Mouse (Mus musculus): Measurements from ENCODE around the gene Gal3st2b. TPM values are rescaled to one million over a fixed set of nuclear protein-coding genes. Genes with fewer than 3 reads are reported as not detected.
A peak's percentile ranks its signal among the peaks of the same experiment; 100 is the strongest.
"Not testable (repeated sequence)": the region's sequence is repeated elsewhere in the genome, so short reads cannot be mapped to it uniquely, and the experiment has no call there.

The Gal3st2b gene
- not detected in 2 replicates for total RNA-seq (2017)

- ATAC-seq (replicated peaks; ENCODE audit: low read depth, poor library complexity, severe bottlenecking), result not testable (repeated sequence)
These were observed at the start of gene Gal3st2b for GRCm38 (mm10) chr1:93918011-93918410. TSS of gene Gal3st2b (plus strand) at chr1:93918311.

GRCm38 (mm10) chr1:93871594-93872105 is 46.5 kb upstream of the Gal3st2b start:
- 0 out of 2 replicates have a peak, but pooled peaks have one; percentile 29 for ATAC-seq (replicated peaks; ENCODE audit: low read depth, poor library complexity, severe bottlenecking)

DNA sequence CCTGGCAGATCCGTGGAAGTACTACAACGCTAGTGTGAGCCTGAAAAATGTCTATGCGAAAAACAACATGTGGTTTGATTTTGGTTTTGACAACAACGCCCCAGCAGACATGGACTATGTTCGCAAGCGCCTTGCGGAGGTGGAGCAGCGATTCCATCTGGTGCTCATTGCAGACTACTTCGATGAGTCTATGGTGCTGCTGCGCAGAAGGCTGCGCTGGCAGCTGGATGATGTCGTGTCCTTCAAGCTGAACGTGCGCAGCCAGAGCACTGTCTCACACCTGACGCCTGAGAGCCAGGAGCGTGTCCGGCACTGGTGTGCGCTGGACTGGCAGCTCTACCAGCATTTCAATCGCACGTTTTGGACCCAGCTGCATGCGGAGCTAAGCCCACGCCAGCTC is 43.7 kb upstream of the Gal3st2b start:
- ATAC-seq (replicated peaks; ENCODE audit: low read depth, poor library complexity, severe bottlenecking), result not testable (repeated sequence)

- ATAC-seq (replicated peaks; ENCODE audit: low read depth, poor library complexity, severe bottlenecking), result not testable (repeated sequence)
These were observed 36.3 kb upstream of the Gal3st2b start for GRCm38 (mm10) chr1:93881778-93882177.

DNA sequence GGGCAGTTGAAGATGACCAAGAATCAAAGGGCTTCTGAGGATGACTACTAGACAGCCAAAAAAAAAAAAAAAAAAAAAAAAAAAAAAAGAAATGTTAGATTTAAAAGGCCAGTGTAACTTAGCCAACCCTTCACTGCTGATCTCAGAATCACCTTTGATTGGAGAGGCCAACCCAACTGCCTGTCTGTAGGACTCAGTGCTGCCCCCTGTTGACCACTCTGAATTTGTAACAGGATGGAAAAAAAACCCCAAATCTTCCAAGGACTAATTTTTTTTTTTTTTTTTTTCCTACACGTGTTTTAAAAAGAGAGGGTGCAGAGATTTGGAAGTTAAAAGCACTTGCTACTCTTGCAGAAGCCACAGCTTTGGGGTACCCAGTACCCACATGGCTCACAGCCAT is 27.2 kb upstream of the Gal3st2b start:
- not testable (repeated sequence) for ATAC-seq (replicated peaks; ENCODE audit: low read depth, poor library complexity, severe bottlenecking)

GRCm38 (mm10) chr1:93897395-93897794 is 20.7 kb upstream of the Gal3st2b start:
- peak; percentile 58; the same call in 1 of the 2 replicates for ATAC-seq (replicated peaks; ENCODE audit: low read depth, poor library complexity, severe bottlenecking)

- not testable (repeated sequence) for ATAC-seq (replicated peaks; ENCODE audit: low read depth, poor library complexity, severe bottlenecking)
These were observed 16.8 kb upstream of the Gal3st2b start for GRCm38 (mm10) chr1:93901291-93901690.

DNA sequence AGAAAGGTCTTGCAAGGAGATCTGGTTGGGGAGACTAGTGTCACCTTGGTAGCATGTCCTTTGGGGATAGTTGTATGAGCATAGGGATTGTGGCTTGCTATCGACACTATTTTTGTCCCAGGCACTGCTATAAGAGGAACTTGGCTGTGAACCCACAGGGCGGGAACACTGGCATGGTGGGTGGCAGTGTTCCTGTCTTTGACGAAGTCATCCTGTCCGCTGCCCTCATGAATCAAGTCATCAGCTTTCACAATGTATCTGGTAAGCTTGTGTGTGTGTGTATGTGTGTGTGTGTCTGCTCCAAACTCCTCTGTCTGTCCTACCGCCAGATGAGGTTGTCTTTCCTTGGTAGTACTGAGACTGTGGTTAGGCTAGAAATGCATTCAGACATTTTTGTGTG is 11.4 kb upstream of the Gal3st2b start:
- peak; percentile 84 for ATAC-seq (replicated peaks; ENCODE audit: low read depth, poor library complexity, severe bottlenecking)

- peak; percentile 62 for ATAC-seq (replicated peaks; ENCODE audit: low read depth, poor library complexity, severe bottlenecking)
These were observed 9.0 kb upstream of the Gal3st2b start for GRCm38 (mm10) chr1:93908977-93909586.

DNA sequence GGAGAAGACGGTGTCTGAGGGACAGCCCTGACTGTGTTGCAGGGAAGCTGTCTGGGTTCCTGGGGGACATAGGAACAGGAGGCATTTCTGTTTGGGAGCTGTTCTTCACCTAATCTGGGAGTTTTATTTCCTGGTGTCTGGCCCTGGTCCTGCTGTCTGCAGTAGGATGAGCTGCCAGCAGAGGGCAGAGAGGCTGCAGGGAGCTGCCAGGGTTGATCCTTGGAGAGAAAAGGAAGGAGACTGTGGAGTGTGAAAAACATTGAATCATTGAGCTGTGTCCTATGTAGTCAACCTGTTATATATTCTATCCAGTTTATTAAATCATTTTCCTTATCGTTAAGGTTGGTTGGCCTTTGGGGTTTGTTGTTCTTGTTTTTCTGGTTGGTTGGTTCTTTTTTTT is 6.2 kb upstream of the Gal3st2b start:
- ATAC-seq (replicated peaks; ENCODE audit: low read depth, poor library complexity, severe bottlenecking), result peak; percentile 85

DNA sequence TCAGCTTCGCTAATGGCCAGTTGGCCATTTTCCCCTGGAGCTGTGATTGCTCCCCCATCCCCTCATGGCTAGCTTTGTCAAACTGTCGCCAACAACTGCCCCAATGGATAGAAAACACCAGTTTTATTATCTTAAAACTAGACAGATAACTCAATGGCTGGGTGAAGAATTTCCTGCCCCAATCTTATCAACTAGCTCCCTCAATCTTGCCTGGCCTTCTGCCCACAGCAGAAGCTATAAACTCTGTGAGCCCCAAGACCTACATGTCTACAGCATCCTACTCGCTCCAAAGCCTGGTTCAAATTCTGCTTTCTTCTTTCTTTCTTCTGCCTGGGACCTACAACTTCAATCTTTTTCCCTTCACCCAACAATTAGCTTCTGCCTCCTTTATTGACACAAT is 951 bp upstream of the Gal3st2b start:
- not testable (repeated sequence) for ATAC-seq (replicated peaks; ENCODE audit: low read depth, poor library complexity, severe bottlenecking)

GRCm38 (mm10) chr1:93918775-93919174 is 664 bp downstream of the Gal3st2b start:
- ATAC-seq (replicated peaks; ENCODE audit: low read depth, poor library complexity, severe bottlenecking), result not testable (repeated sequence)

GRCm38 (mm10) chr1:93919321-93919720 is 1.2 kb downstream of the Gal3st2b start:
- not testable (repeated sequence) for ATAC-seq (replicated peaks; ENCODE audit: low read depth, poor library complexity, severe bottlenecking)

GRCm38 (mm10) chr1:93922609-93923008 is 4.5 kb downstream of the Gal3st2b start:
- ATAC-seq (replicated peaks; ENCODE audit: low read depth, poor library complexity, severe bottlenecking), result peak; percentile 57

DNA sequence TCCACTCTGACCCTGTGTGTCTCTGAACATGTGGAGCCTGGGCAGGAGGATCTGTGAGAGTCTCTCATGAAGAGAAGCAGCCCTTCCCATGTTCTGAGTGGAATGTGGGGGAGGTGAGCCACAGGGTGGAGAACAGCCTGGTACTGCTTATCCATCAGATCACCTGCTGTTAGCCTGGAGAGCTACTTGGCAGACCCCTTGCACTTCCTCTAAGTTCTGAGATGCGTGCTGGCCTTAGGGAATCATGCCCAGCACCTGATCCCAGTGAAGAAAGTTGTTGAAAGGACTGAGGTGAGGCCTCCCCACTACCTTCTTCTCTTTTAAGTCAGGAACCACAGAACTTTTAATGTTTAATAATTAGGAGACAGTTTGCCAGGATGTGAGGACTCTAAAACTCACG is 5.0 kb downstream of the Gal3st2b start:
- not testable (repeated sequence) for ATAC-seq (replicated peaks; ENCODE audit: low read depth, poor library complexity, severe bottlenecking)

- ATAC-seq (replicated peaks; ENCODE audit: low read depth, poor library complexity, severe bottlenecking), result not testable (repeated sequence)
These were observed 17.3 kb downstream of the Gal3st2b start for GRCm38 (mm10) chr1:93935378-93935777.

- ATAC-seq (replicated peaks; ENCODE audit: low read depth, poor library complexity, severe bottlenecking), result peak; percentile 40
These were observed 19.7 kb downstream of the Gal3st2b start for GRCm38 (mm10) chr1:93937807-93938206.

DNA sequence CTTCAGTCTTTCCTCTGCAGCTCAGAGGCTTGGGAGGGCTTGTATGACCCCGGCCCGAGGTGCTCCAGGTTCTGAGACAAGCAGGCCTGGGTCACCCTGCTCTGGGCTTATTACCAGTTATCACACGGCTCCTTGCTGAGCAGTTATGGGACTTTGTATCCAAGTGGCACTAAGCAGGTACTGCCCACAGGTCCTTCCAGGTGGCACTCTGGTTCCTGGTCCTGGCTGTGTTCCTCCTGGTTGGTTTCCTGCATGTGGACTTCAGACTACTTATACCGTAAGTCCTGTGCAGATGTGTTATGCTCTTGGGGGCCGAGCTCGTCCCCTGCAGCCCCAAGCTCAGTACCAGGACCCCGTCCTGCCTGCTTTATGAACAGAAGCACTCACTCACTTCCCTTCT is 20.3 kb downstream of the Gal3st2b start:
- not testable (repeated sequence) for ATAC-seq (replicated peaks; ENCODE audit: low read depth, poor library complexity, severe bottlenecking)

GRCm38 (mm10) chr1:93949087-93949486 is 31.0 kb downstream of the Gal3st2b start:
- ATAC-seq (replicated peaks; ENCODE audit: low read depth, poor library complexity, severe bottlenecking), result not testable (repeated sequence)

- ATAC-seq (replicated peaks; ENCODE audit: low read depth, poor library complexity, severe bottlenecking), result peak; percentile 62; the same call in 1 of the 2 replicates
These were observed 48.4 kb downstream of the Gal3st2b start for GRCm38 (mm10) chr1:93966489-93966888.

GRCm38 (mm10) chr1:93970380-93970779 is 52.3 kb downstream of the Gal3st2b start:
- ATAC-seq (replicated peaks; ENCODE audit: low read depth, poor library complexity, severe bottlenecking), result not testable (repeated sequence)

DNA sequence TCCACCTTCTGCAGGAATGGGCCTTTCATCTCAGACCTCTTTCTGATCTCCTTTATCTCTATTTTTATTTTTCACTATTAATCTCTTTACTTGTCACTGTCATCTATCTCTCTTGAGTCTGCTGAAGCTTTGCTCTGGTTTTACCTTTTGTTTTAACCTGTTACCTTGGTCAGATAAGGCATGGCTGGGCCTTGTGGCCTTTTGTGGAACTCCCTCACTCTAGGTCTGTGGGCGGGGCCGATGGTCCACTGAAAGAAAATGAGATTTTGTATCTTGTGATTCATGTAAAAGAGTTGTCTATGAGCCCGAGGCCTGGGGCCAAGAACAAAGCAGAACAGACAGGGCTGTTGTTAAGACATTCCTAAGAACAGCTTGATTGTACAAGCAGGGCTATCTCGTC is 52.7 kb downstream of the Gal3st2b start:
- not testable (repeated sequence) for ATAC-seq (replicated peaks; ENCODE audit: low read depth, poor library complexity, severe bottlenecking)
